Mouse (Mus musculus) T-helper 2 cell (primary cell): ENCODE results near the gene Map3k12.

Experiments
- in situ Hi-C: fragments of 300-600 bp; cut with MboI, MseI; formaldehyde crosslinking; loops from one replicate; pipeline ENCODE4 v1.15.1; 2025; ENCODE audit warnings: high pct_unique_total_duplicates

Gene Map3k12

GRCm38 (mm10) chr15:102516728-102517404 lies at the start of gene Map3k12:
TSS of gene Map3k12 (minus strand) at chr15:102517064.
- in situ Hi-C loops: loop anchor here (10.0 kb wide), 1 partner anchor 1252 kb away; no protein-coding TSS in a partner anchor

- in situ Hi-C loops: no loop called here
These were observed 46.8 kb upstream of the Map3k12 start for GRCm38 (mm10) chr15:102563681-102564080.

- in situ Hi-C loops: no loop called here
These were observed 46.2 kb upstream of the Map3k12 start for GRCm38 (mm10) chr15:102563061-102563460.

GRCm38 (mm10) chr15:102562491-102562890 lies 45.6 kb upstream of the Map3k12 start:
- in situ Hi-C loops: no loop called here

- in situ Hi-C loops: no loop called here
These were observed 40.7 kb upstream of the Map3k12 start for GRCm38 (mm10) chr15:102557580-102557979.

- in situ Hi-C loops: no loop called here
These were observed 38.7 kb upstream of the Map3k12 start for GRCm38 (mm10) chr15:102555581-102555980.

GRCm38 (mm10) chr15:102552599-102552998 lies 35.7 kb upstream of the Map3k12 start:
- in situ Hi-C loops: no loop called here

GRCm38 (mm10) chr15:102547478-102547877 lies 30.6 kb upstream of the Map3k12 start:
- in situ Hi-C loops: no loop called here

GRCm38 (mm10) chr15:102546677-102547427 lies 30.0 kb upstream of the Map3k12 start:
- in situ Hi-C loops: no loop called here

GRCm38 (mm10) chr15:102546246-102546645 lies 29.4 kb upstream of the Map3k12 start:
- in situ Hi-C loops: no loop called here

GRCm38 (mm10) chr15:102544801-102545200 lies 27.9 kb upstream of the Map3k12 start:
- in situ Hi-C loops: no loop called here

GRCm38 (mm10) chr15:102533926-102534325 lies 17.1 kb upstream of the Map3k12 start:
- in situ Hi-C loops: no loop called here

- in situ Hi-C loops: no loop called here
These were observed 15.4 kb upstream of the Map3k12 start for GRCm38 (mm10) chr15:102532106-102532900.

GRCm38 (mm10) chr15:102531586-102531985 lies 14.7 kb upstream of the Map3k12 start:
- in situ Hi-C loops: no loop called here

GRCm38 (mm10) chr15:102530566-102530965 lies 13.7 kb upstream of the Map3k12 start:
- in situ Hi-C loops: no loop called here

GRCm38 (mm10) chr15:102528396-102528795 lies 11.5 kb upstream of the Map3k12 start:
- in situ Hi-C loops: no loop called here

GRCm38 (mm10) chr15:102527936-102528335 lies 11.1 kb upstream of the Map3k12 start:
- in situ Hi-C loops: no loop called here

GRCm38 (mm10) chr15:102526111-102527002 lies 9.5 kb upstream of the Map3k12 start:
- in situ Hi-C loops: no loop called here

GRCm38 (mm10) chr15:102524892-102525485 lies 8.1 kb upstream of the Map3k12 start, which contains the start of gene Npff:
TSS of gene Npff (minus strand) at chr15:102524942.
- in situ Hi-C loops: no loop called here

- in situ Hi-C loops: no loop called here
These were observed 4.6 kb upstream of the Map3k12 start for GRCm38 (mm10) chr15:102521480-102521879.

- in situ Hi-C loops: no loop called here
These were observed 3.6 kb upstream of the Map3k12 start for GRCm38 (mm10) chr15:102520416-102520815.
